In genomic region chr9:45410614-45411013, GRCm38 (mm10) we compare ENCODE assay signal across 26 mouse cellular contexts. TPM values are rescaled to one million over a fixed set of nuclear protein-coding genes. Genes with fewer than 3 reads are reported as not detected.
DNase-seq lines count a peak whose midpoint lies in the region; ATAC-seq and TF ChIP-seq lines count a peak whose summit lies in the region.
"Had no signal": no experiment of that assay in that cellular context is flagged by ENCODE, and none has a peak within 500 bp of the region (broad histone marks: within the 10 kb centered on the region; RNA-seq: fewer than 3 reads in every experiment).

No protein-coding gene starts in this region.

- H3K9ac ChIP-seq in forebrain, embryonic 14.5 days (ENCODE audit: low read length), result no peak overlapping the region
- H3K9ac ChIP-seq in forebrain, embryonic 12.5 days, result no peak overlapping the region
- H3K9ac ChIP-seq: hindbrain, embryonic 13.5 days had no signal

- no peak overlapping the region for H3K4me2 ChIP-seq in forebrain, embryonic 14.5 days (ENCODE audit: low read length)
- no peak overlapping the region for H3K4me2 ChIP-seq in forebrain, embryonic 12.5 days
- H3K4me2 ChIP-seq: heart, embryonic 11.5 days; hindbrain, embryonic 13.5 days had no signal

- no peak overlapping the region for H3K27ac ChIP-seq in forebrain, embryonic 14.5 days (ENCODE audit: low read depth, low read length)
- H3K27ac ChIP-seq in forebrain, embryonic 12.5 days, result no peak overlapping the region
- H3K27ac ChIP-seq in kidney, adult 2 months (ENCODE audit: insufficient read depth, low read depth, low read length), result peak overlapping the region; percentile 60
- H3K27ac ChIP-seq: forebrain, embryonic 10.5 days; gastrocnemius, adult 2 months; hindbrain, embryonic 13.5 days had no signal

- H3K9me3 ChIP-seq in forebrain, embryonic 14.5 days (replicated peaks; ENCODE audit: control insufficient read depth, low read length), result no peaks in the 10 kb centered on the region
- no peaks in the 10 kb centered on the region for H3K9me3 ChIP-seq in forebrain, embryonic 12.5 days
- H3K9me3 ChIP-seq: forebrain, embryonic 10.5 days; hindbrain, embryonic 13.5 days had no signal

- H3K36me3 ChIP-seq in forebrain, embryonic 14.5 days (ENCODE audit: control insufficient read depth, insufficient read depth, low read length), result no peaks in the 10 kb centered on the region
- no peaks in the 10 kb centered on the region for H3K36me3 ChIP-seq in forebrain, embryonic 12.5 days (replicated peaks)
- H3K36me3 ChIP-seq in kidney, adult 2 months (ENCODE audit: control insufficient read depth, insufficient read depth, low read length), result peaks cover 7% of the 10 kb centered on the region; the same call in 1 of the 2 replicates
- H3K36me3 ChIP-seq: forebrain, embryonic 10.5 days; hindbrain, embryonic 13.5 days had no signal

- TF ChIP-seq CTCF in kidney, adult 2 months (conservative IDR thresholded peaks at IDR 0.05; ENCODE audit: insufficient read depth, insufficient read length, low read depth, low read length), result no peak

- H3K4me1 ChIP-seq in forebrain, embryonic 14.5 days (ENCODE audit: control insufficient read depth, insufficient read depth, low read length), result no peaks in the 10 kb centered on the region
- peaks cover 11% of the 10 kb centered on the region for H3K4me1 ChIP-seq in forebrain, embryonic 12.5 days
- peaks cover 25% of the 10 kb centered on the region; the same call in 1 of the 2 replicates for H3K4me1 ChIP-seq in kidney, adult 2 months (ENCODE audit: control insufficient read depth, insufficient read depth, low read length)

- no peak overlapping the region for H3K4me3 ChIP-seq in forebrain, embryonic 14.5 days (ENCODE audit: low read depth, low read length)
- H3K4me3 ChIP-seq in forebrain, embryonic 12.5 days (replicated peaks), result no peak overlapping the region
- H3K4me3 ChIP-seq in kidney, adult 2 months (ENCODE audit: insufficient read depth, low read depth, low read length), result no peak overlapping the region
- H3K4me3 ChIP-seq: forebrain, embryonic 10.5 days; gastrocnemius, adult 2 months; hindbrain, embryonic 13.5 days had no signal

- WGBS in forebrain, embryonic 14.5 days, result 91% methylated on average over 2 of the region's 2 CpGs
- WGBS in forebrain, embryonic 12.5 days, result 90% methylated on average over 2 of the region's 2 CpGs
- 85% methylated on average over 2 of the region's 2 CpGs for WGBS in kidney, adult 2 months

- H3K27me3 ChIP-seq in forebrain, embryonic 14.5 days (replicated peaks; ENCODE audit: control insufficient read depth, insufficient read depth, low read length), result no peaks in the 10 kb centered on the region
- H3K27me3 ChIP-seq in forebrain, embryonic 12.5 days, result peaks cover 25% of the 10 kb centered on the region
- no peaks in the 10 kb centered on the region for H3K27me3 ChIP-seq in kidney, adult 2 months (replicated peaks; ENCODE audit: control insufficient read depth, insufficient read depth, low read length)

- intact Hi-C loops in left cerebral cortex, postnatal 14 days (cut with DNase I), result loop anchor here (10.0 kb wide), 1 partner anchor 414 kb away; the partner anchor contains the start of gene Cep164

- DNase-seq in forebrain, embryonic 14.5 days (ENCODE audit: low spot score), result peak; percentile 24
- DNase-seq in kidney, adult 2 months, result no peak
- no peak for DNase-seq in kidney, adult 18-20 months
- DNase-seq in left cerebral cortex, postnatal 14 days (ENCODE audit: low spot score in 2 of 2), result peak; percentile 45 to 48
- DNase-seq in left cerebral cortex, adult 9 months (ENCODE audit: low spot score in 2 of 2), result no peak
- DNase-seq in right cerebral cortex, postnatal 14 days, result peak; percentile 25
- DNase-seq in right cerebral cortex, adult 18-20 months, result no peak
- DNase-seq: adrenal gland, adult 8-10 months; adrenal gland, postnatal 25 days; cerebellum, adult 11-12 months; cerebellum, adult 8-10 months; cerebellum, postnatal 10 days; cerebellum, postnatal 36 days; gastrocnemius, adult 2 months; gastrocnemius, postnatal 14 days; heart, adult 11 months had no signal

- no peak for TF ChIP-seq POLR2A in kidney, adult 2 months (IDR thresholded peaks at IDR 0.05; ENCODE audit: low read depth, low read length)

- ATAC-seq in forebrain, embryonic 14.5 days, result no peak
- no peak for ATAC-seq in forebrain, embryonic 12.5 days (ENCODE audit: low FRiP score)
- ATAC-seq: activated CD4-positive, CD25-positive, alpha-beta regulatory T cell, adult 4 months; forebrain, embryonic 16.5 days; hindbrain, embryonic 16.5 days had no signal

RNA-seq across cellular contexts. Expression of gene Fxyd2, which starts 11.1 kb away (rescaled TPM):
- polyA plus RNA-seq in forebrain, embryonic 14.5 days (2014; fragmentation: Nextera tagmentation; extraction: Ambion mirVana), result 5.2 and 6.2 TPM in 2 replicates
- polyA plus RNA-seq in forebrain, embryonic 12.5 days (2016; fragmentation: Nextera tagmentation; extraction: Ambion mirVana), result 2.0 and 2.3 TPM in 2 replicates
- polyA plus RNA-seq in kidney, adult 2 months (2012; rRNA removed), result 8,481 and 8,923 TPM in 2 replicates
- 1 to 10 TPM; 6.6 to 7.5 TPM for total RNA-seq in left cerebral cortex, postnatal 14 days (2021)
- total RNA-seq: hematopoietic stem cell, adult 5-6 weeks had no signal

RNA-seq across cellular contexts. Expression of gene Dscaml1, which starts 15.8 kb away (rescaled TPM):
- 11.3 and 15.0 TPM in 2 replicates for polyA plus RNA-seq in forebrain, embryonic 14.5 days (2014; fragmentation: Nextera tagmentation; extraction: Ambion mirVana)
- 7.0 and 8.9 TPM in 2 replicates for polyA plus RNA-seq in forebrain, embryonic 12.5 days (2016; fragmentation: Nextera tagmentation; extraction: Ambion mirVana)
- polyA plus RNA-seq in kidney, adult 2 months (2012; rRNA removed), result 0.43 and 0.80 TPM in 2 replicates
- total RNA-seq in left cerebral cortex, postnatal 14 days (2021), result 10 to 100 TPM; 41.4 to 44.3 TPM
- total RNA-seq: gastrocnemius, adult 2 months; heart, adult 8-10 months; heart, postnatal 25 days; hematopoietic stem cell, adult 5-6 weeks had no signal
- polyA plus RNA-seq: activated CD4-positive, CD25-positive, alpha-beta regulatory T cell, adult 4 months had no signal

RNA-seq across cellular contexts. Expression of gene Fxyd6, which starts 40.6 kb away (rescaled TPM):
- polyA plus RNA-seq in forebrain, embryonic 14.5 days (2014; fragmentation: Nextera tagmentation; extraction: Ambion mirVana), result 355 and 413 TPM in 2 replicates
- polyA plus RNA-seq in forebrain, embryonic 12.5 days (2016; fragmentation: Nextera tagmentation; extraction: Ambion mirVana), result 206 TPM in 2 replicates
- polyA plus RNA-seq in kidney, adult 2 months (2012; rRNA removed), result 16.3 and 20.3 TPM in 2 replicates
- 100 to 1,000 TPM; 158 to 184 TPM for total RNA-seq in left cerebral cortex, postnatal 14 days (2021)
- total RNA-seq: hematopoietic stem cell, adult 5-6 weeks had no signal

Comparison
In these comparisons a context has a peak if more than half of its experiments do, and no peak if none do; other contexts are left out.
1. DNase-seq: peak in forebrain, embryonic 14.5 days (single experiment), left cerebral cortex, postnatal 14 days (2 of 2) and right cerebral cortex, postnatal 14 days (single experiment); none in kidney, adult 2 months (single experiment), kidney, adult 18-20 months (single experiment), left cerebral cortex, adult 9 months (0 of 2) and right cerebral cortex, adult 18-20 months (single experiment).
2. RNA of gene Fxyd2, which starts 11.1 kb away (polyA plus RNA-seq): 8,481 to 8,923 TPM in kidney, adult 2 months; 5.2 to 6.2 TPM in forebrain, embryonic 14.5 days and 2.0 to 2.3 TPM in forebrain, embryonic 12.5 days; every median in the first group is over 1,000 times any median in the second.